Mouse (Mus musculus): ENCODE measurements around the gene Gm5965.
"Not testable (repeated sequence)": the region's sequence is repeated elsewhere in the genome, so short reads cannot be mapped to it uniquely, and the experiment has no call there.

DNA sequence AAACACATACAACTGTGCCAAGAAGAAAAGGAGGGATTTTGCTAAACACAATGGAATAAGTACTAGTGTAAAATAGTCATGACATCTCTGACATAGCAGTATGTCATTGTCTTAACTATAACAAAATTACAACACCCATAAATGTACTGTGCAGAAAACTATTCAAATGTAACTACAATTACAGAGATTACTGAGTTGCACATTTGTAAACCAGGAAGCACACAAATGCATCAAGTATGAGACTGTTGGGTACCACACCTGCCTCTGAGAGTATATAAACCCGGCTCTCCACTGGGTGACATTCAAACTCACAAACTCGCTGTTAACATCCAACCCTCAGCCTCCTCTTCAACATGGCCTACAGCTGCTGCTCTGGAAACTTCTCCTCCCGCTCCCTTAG lies 19.1 kb upstream of the Gm5965 start, which contains the start of gene 2310034C09Rik:
- TF ChIP-seq POLR2A (IDR thresholded peaks at IDR 0.05; ENCODE audit: low read depth, low read length); CTCF (IDR thresholded peaks at IDR 0.05; ENCODE audit: extremely low read depth, insufficient read length, insufficient replicate concordance, low read depth, low read length): not testable (repeated sequence)
